Mouse (Mus musculus): ENCODE measurements around the gene Gm5416.
"Not testable (repeated sequence)": the region's sequence is repeated elsewhere in the genome, so short reads cannot be mapped to it uniquely, and the experiment has no call there.

GRCm38 (mm10) chr16:36221168-36221567 is 11.0 kb downstream of the Gm5416 start, which contains the start of gene 2010005H15Rik:
- TF ChIP-seq CTCF (IDR thresholded peaks at IDR 0.05; ENCODE audit: insufficient read depth, low read length); POLR2A (IDR thresholded peaks at IDR 0.05; ENCODE audit: borderline replicate concordance, extremely low read depth, low read depth, low read length): not testable (repeated sequence)

Measured in lung, adult 2 months (tissue).